In genomic region chr2:30708762-30709385, GRCm38 (mm10) we compare ENCODE assay signal across 8 mouse cellular contexts.
DNase-seq lines count a peak whose midpoint lies in the region; ATAC-seq lines count a peak whose summit lies in the region.

No protein-coding gene starts in this region.

- no peak for DNase-seq in heart, embryonic 10.5 days (ENCODE audit: low spot score)
- no peak for DNase-seq in heart, adult 8-10 months (ENCODE audit: low spot score)
- peak; percentile 60 for DNase-seq in cerebellum, adult 9-10 months
- no peak for DNase-seq in right cerebral cortex, postnatal 4 days
- no peak for DNase-seq in layer of hippocampus, postnatal 36 days
- no peak for DNase-seq in left cerebral cortex, postnatal 10 days (ENCODE audit: extremely low spot score in 1 of 2, low spot score in 2 of 2)

- H3K4me1 ChIP-seq in heart, embryonic 10.5 days, result peaks cover 77% of the 10 kb centered on the region
- peaks cover 73% of the 10 kb centered on the region for H3K4me1 ChIP-seq in hindbrain, embryonic 13.5 days (replicated peaks)
- peaks cover 73% of the 10 kb centered on the region for H3K4me1 ChIP-seq in midbrain, embryonic 13.5 days (replicated peaks)

- no peaks in the 10 kb centered on the region for H3K27me3 ChIP-seq in heart, embryonic 10.5 days (ENCODE audit: insufficient read depth, poor library complexity, severe bottlenecking)
- H3K27me3 ChIP-seq in hindbrain, embryonic 13.5 days, result no peaks in the 10 kb centered on the region
- no peaks in the 10 kb centered on the region for H3K27me3 ChIP-seq in midbrain, embryonic 13.5 days

- no peak for ATAC-seq in hindbrain, embryonic 13.5 days (ENCODE audit: low FRiP score)
- ATAC-seq in midbrain, embryonic 13.5 days, result no peak

- peak overlapping the region; percentile 58 for H3K4me3 ChIP-seq in heart, embryonic 10.5 days
- no peak overlapping the region for H3K4me3 ChIP-seq in hindbrain, embryonic 13.5 days
- H3K4me3 ChIP-seq in midbrain, embryonic 13.5 days (replicated peaks), result no peak overlapping the region

- H3K9ac ChIP-seq in hindbrain, embryonic 13.5 days, result peak overlapping the region; percentile 82; the same call in 1 of the 2 replicates
- H3K9ac ChIP-seq in midbrain, embryonic 13.5 days (replicated peaks), result peak overlapping the region; percentile 73; the same call in 1 of the 2 replicates

- peaks cover 4% of the 10 kb centered on the region; the same call in 1 of the 2 replicates for H3K36me3 ChIP-seq in heart, embryonic 10.5 days
- no peaks in the 10 kb centered on the region for H3K36me3 ChIP-seq in hindbrain, embryonic 13.5 days
- no peaks in the 10 kb centered on the region for H3K36me3 ChIP-seq in midbrain, embryonic 13.5 days

- no peaks in the 10 kb centered on the region; the same call in 1 of the 2 replicates for H3K9me3 ChIP-seq in heart, embryonic 10.5 days
- H3K9me3 ChIP-seq in hindbrain, embryonic 13.5 days, result peaks cover 4% of the 10 kb centered on the region; the same call in 1 of the 2 replicates
- H3K9me3 ChIP-seq in midbrain, embryonic 13.5 days, result no peaks in the 10 kb centered on the region

- intact Hi-C loops in left cerebral cortex, postnatal 10 days (cut with DNase I), result loop anchor here (5.0 kb wide), 1 partner anchor 112 kb away; the partner anchor contains the start of gene Cstad

- H3K27ac ChIP-seq in heart, embryonic 10.5 days, result peak overlapping the region; percentile 97
- peak overlapping the region; percentile 98 for H3K27ac ChIP-seq in hindbrain, embryonic 13.5 days
- H3K27ac ChIP-seq in midbrain, embryonic 13.5 days, result peak overlapping the region; percentile 99

- 67% methylated on average over 4 of the region's 4 CpGs for WGBS in heart, embryonic 10.5 days
- 58% methylated on average over 4 of the region's 4 CpGs for WGBS in hindbrain, embryonic 13.5 days
- WGBS in midbrain, embryonic 13.5 days, result 65% methylated on average over 4 of the region's 4 CpGs

- H3K4me2 ChIP-seq in hindbrain, embryonic 13.5 days, result peak overlapping the region; percentile 59; the same call in 1 of the 2 replicates
- no peak overlapping the region for H3K4me2 ChIP-seq in midbrain, embryonic 13.5 days (replicated peaks)
